Mouse (Mus musculus) layer of hippocampus, adult 9-11 months (tissue): ENCODE results near the gene Setd1a.
A peak's percentile ranks its signal among the peaks of the same experiment; 100 is the strongest.
"Not testable (repeated sequence)": the region's sequence is repeated elsewhere in the genome, so short reads cannot be mapped to it uniquely, and the experiment has no call there.

Experiments used
- DNase-seq: peaks from one replicate; pipeline ENCODE4 v3.0.0; 2022

The Setd1a gene

DNA sequence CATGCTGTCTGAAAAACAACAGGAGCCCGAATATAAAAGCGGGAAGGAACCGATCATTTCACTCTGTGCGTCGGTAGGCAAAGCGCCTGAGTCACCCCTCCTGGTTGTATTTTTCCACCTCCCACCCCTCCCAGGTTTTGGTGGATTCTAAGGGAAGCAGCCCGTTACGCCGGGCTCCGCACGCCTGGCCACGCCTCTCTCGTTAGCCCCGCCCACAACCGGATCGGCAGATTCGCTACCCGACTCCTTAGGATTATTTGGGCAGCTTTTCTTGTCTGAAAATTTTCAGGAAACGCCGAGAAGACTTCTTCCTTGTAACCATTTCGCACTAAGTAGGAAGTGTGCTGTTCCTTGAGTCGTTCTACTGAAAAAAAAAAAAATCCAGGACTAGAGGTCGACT, at the start of gene Setd1a:
TSS of gene Setd1a (plus strand) at position 245 of the 400 bp plus-strand sequence.
- DNase-seq, result peak; percentile 88

- no peak for DNase-seq
Observed at GRCm38 (mm10) chr7:127727898-127728297, 48.6 kb upstream of the Setd1a start.

- no peak for DNase-seq
Observed at GRCm38 (mm10) chr7:127730170-127730569, 46.3 kb upstream of the Setd1a start.

DNA sequence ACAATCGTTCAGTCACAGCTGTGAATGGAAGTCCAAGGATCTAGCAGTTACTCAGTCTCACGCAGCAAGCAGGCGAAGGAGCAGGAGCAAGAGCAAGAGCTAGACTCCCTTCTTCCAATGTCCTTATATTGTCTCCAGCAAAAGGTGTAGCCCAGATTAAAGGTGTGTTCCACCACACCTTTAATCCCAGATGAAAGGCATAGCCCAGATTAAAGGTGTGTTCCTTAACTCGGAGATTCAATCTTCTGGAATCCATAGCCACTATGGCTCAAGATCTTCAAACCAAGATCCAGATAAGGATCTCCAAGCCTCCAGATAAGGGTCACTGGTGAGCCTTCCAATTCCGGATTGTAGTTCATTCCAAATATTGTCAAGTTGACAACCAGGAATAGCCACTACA, 44.4 kb upstream of the Setd1a start, which contains the start of gene Ctf2:
TSS of gene Ctf2 (minus strand) at position 101 of the 400 bp plus-strand sequence.
- not testable (repeated sequence) for DNase-seq

DNA sequence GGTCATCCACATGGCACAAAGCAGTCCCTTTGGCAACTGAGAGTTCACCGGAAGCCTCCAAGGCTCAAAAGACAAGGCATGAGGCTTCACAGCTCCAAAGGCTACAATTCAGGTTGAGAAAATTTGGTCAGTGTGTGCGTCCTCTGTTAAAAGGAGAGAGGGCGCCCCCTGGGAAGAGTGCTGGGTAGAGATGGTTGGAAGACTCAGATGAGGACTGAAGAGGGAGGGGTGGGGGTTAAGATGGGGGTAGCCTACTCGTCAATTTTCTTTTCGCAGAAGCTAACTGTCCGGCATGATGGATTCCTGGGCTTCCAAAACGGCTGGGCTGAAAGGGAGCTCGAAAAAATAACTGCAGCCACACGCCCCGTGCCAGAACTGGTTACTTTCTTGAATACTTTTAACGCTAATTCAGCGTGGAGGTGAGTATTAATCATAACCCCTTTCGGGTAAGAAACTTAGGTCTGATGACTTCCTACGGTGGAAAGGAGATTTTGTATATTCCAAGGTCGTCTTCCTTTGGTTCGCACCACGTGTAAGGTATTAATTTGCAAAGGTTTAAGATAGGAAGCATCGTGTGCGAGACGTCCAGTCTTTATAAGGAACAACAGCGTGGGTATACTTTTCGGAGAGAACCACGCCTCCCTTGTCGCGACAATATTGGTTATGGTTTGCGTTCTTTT, 32.0 kb upstream of the Setd1a start, which contains the start of gene Fbxl19:
TSS of gene Fbxl19 (plus strand) at position 178 of the 680 bp plus-strand sequence.
- DNase-seq, result peak; percentile 71

DNA sequence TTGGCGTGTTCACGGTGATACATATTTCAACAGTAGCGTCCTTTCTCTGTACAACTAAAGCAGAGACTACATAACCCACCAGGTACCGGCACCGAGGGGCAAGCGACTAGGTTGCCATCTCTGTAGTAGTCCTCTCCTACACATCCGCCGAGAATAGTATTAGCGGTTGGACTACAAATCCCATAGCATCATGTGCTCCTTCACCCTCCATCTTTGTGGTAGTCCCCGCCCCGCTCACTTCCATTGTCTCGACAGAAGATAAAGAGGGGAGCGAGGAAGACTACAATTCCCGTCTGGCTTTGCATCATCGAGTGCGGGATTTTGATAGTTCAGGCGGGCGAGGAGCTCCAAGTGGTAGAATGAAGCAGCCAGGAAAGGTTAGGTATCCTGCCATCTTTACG, 31.2 kb upstream of the Setd1a start:
- DNase-seq, result peak; percentile 99

- DNase-seq, result peak; percentile 99
Observed at GRCm38 (mm10) chr7:127745652-127746493, 30.6 kb upstream of the Setd1a start.

GRCm38 (mm10) chr7:127746494-127747491, 29.7 kb upstream of the Setd1a start:
- no peak for DNase-seq

DNA sequence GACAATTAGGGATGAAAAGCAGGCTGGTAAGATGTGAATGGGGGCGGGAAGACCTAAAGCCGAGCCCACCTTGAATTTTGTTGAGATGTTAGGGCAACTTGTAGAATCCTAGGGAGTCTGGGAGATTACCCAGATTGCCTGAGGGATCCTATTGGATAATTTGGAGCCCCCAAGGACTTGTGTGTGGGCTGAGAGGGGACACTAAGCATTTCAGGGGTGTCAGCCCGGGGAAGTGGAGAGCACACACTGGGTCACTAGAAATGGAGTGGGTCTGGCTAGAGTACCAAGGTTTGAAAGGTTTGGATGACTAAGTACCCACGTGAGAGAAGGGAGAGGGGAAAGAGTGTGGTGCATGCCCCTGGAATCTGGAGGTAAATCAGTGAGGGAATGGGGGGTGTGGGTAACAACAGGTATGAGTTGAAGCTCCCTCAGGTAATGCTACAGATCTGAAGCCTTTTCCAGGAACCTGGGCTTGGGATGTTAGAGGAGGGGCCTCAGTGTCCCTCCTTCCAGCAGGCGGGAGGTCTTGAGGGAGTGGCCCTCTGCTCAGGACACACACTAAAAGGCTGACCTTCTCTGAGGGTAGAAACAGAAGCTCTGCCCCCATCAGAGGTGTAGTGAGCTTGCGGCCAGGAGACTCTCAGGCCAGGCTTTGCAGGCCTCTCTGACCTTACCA, 28.8 kb upstream of the Setd1a start:
- DNase-seq, result no peak

GRCm38 (mm10) chr7:127748235-127748560, 28.3 kb upstream of the Setd1a start:
- DNase-seq, result no peak

- DNase-seq, result peak; percentile 73
Observed at GRCm38 (mm10) chr7:127750131-127751127, 26.0 kb upstream of the Setd1a start.

DNA sequence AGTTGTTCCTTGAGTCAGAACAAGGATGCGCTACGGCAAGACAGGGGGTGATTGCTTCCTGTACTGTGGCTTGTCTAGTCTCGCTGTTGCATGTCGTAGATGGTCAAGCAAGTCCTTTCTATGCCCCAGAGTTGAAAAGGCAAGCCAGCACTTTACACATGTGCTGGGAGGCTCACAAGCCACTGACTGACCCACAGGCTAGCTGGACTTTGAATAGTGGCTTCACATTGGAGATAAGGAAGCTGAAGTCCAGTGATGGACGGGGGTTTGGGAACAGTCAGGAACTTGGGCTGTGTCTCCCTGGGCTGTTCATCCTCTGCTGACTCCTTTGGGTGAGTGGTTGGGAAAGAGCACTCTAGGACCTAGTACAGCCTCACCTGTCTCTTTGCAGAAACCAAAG, 24.9 kb upstream of the Setd1a start:
- DNase-seq, result no peak

DNA sequence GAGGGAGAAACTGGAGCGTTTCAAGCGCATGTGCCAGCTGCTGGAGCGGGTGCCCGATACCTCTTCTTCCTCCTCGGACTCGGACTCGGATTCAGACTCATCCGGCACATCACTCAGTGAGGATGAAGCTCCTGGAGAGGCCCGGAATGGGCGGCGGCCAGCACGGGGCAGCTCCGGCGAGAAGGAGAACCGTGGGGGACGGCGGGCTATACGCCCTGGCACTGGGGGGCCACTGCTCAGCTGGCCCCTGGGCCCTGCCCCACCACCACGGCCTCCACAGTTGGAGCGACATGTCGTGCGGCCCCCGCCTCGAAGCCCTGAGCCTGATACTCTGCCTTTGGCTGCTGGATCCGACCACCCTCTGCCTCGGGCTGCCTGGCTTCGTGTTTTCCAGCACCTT, 24.4 kb upstream of the Setd1a start:
- no peak for DNase-seq

DNA sequence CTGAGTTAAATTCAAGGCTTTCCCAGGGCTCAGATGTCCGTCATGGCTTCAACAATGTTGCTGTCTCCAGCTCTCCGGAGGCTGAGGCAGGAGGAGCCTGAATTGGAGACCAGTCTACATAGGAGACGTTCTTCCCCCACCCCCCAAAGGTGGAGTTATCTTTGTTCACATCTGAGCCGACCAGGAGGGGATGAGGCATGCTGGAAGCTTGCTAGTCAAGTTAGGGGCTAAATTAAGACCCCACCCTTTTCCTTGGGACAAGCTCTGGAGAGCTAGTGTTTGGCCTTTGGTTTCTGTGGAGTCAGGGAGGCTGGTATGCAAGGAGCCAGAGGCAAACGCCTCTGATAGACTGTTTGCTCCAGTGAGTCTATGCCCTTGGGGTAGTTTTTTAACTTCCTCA, 23.3 kb upstream of the Setd1a start:
- DNase-seq, result no peak

DNA sequence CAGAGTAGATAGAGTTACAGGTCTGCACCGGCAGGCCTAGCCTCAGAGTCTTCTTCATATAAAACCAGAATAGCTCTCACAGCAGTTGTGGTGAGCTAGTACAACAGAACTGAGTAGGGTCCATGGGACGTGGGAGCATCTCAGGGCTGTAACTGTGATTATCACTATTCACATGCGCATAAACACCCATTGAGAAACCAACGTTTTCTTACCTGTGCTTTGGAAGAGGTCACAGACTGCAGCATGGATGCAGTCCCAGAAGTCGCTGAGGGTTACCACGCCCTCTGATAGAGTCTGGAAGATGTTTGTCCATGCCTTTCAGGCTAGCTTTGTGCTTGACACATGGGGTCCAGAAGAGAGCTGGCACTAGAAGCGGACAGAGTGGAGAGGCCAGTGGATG, 22.7 kb upstream of the Setd1a start:
- no peak for DNase-seq

DNA sequence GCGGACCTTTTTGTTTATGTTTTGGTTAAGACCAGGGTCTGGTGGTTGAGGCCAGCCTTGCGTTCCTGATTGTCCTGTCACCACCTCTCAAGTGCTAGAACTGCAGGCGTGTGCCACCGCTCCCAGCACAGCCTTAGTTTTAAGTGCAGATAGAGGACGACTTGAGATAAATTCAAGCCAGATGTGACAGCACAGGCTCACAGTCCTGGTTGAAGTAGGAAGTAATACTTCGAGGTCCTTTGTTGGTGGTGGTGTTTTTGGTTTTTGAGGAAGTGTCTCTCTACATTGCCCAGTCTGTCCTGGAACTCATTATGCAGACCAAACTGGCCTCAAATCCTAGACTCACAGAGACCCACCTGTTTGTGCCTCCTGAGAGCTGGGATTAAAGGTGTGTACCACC, 16.8 kb upstream of the Setd1a start:
- DNase-seq, result no peak

- DNase-seq, result no peak
Observed at GRCm38 (mm10) chr7:127760478-127760877, 16.0 kb upstream of the Setd1a start.

DNA sequence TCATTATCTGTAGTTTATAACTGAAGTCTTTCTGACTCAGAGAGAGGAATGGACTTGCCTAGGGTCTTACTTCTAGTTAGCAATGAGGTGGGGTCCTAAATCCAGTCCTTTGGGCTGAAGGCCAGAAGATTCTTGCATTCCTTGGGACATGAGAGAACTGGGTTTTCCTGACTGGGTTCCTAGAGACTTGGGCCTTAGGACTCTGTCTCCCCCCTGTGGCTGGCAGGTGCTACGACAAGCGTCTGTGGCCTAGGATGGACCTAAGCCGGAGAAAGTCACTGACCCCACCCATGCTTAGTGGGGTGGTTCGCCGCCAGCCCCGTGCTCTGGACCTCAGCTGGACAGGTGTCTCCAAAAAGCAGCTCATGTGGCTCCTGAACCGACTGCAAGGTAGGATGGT, 15.4 kb upstream of the Setd1a start:
- DNase-seq, result no peak

DNA sequence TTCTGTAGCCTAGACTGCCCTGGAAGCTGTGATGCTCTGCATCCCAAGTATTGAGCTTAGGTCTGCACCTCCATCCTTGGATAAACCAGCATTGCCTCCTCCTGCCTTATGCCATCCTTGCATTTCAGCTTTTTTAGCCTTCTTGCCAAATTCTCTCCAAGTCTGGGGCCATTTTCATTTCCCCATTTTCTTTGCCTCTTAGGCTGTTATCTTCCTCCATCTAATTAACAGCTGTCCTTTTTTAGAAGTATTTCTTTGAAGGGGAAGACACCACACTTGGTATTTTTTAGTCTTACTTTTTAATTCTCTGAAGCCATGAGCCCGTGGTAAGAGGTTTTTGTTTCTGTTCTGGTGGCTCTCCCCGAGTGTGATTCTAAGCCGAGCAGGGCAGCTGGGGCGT, 12.8 kb upstream of the Setd1a start:
- no peak for DNase-seq

DNA sequence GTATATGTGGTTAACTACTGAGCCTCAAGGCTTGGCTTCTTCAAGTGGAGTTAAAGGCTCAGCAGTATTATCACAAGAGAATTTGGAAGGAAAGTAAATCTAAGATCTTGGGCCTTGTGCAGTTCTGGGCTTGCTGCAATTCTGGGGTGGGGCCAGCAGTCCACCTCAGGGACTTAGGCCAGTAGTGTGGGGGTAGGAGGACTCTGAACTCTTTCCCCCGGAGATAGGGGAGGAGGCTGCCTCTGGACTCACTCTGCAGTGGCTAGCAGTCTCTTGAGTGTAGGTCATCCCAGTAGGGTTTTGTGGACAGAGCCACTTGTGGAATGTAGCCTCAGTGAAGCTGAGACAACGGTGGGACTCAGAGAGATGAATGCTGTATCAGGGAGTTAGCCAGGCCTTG, 10.7 kb upstream of the Setd1a start:
- DNase-seq, result no peak
